10 mouse cellular contexts compared by ENCODE assay signal in the genomic region with DNA sequence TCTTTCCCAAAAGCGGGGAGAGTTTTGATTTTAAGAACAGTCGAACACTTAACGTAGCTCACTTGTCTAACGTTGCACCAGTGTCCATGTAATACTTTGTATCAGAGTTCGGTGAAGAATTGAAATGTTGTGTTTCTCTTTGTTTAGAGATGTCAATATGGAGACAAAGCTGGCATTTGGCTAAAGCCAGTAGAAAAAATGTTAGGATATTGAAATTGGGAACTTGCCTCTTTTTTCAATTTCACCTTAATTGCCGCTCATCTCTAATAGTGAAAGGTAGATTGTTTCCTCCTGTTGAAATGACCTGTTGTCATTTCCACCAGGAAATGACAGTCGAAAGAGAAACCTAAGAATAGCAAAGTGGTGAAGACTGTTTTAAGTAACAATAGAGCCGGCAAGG. TPM values are rescaled to one million over a fixed set of nuclear protein-coding genes. Genes with fewer than 3 reads are reported as not detected.
A peak's percentile ranks its signal among the peaks of the same experiment; 100 is the strongest.
DNase-seq lines count a peak whose midpoint lies in the region; ATAC-seq and TF ChIP-seq lines count a peak whose summit lies in the region.
"Had no signal": no experiment of that assay in that cellular context is flagged by ENCODE, and none has a peak within 500 bp of the region (broad histone marks: within the 10 kb centered on the region; RNA-seq: fewer than 3 reads in every experiment).

No protein-coding gene starts in this region.

- intact Hi-C loops in heart, adult 2 months (cut with DNase I), result no loop called here

- ATAC-seq in forebrain, embryonic 14.5 days, result no peak
- ATAC-seq in liver, embryonic 14.5 days (ENCODE audit: insufficient read depth), result no peak

- H3K9me3 ChIP-seq in forebrain, embryonic 14.5 days (replicated peaks; ENCODE audit: control insufficient read depth, low read length), result no peaks in the 10 kb centered on the region
- no peaks in the 10 kb centered on the region for H3K9me3 ChIP-seq in liver, embryonic 14.5 days (ENCODE audit: control insufficient read depth, low read length)

- H3K9ac ChIP-seq in heart, adult 2 months (ENCODE audit: low read depth, low read length), result peak overlapping the region; percentile 93; the same call in 1 of the 2 replicates
- H3K9ac ChIP-seq in forebrain, embryonic 14.5 days (ENCODE audit: low read length), result peak overlapping the region; percentile 87
- peak overlapping the region; percentile 92 for H3K9ac ChIP-seq in liver, embryonic 14.5 days (replicated peaks)

- TF ChIP-seq CTCF in heart, adult 2 months (IDR thresholded peaks at IDR 0.05), result no peak
- no peak for TF ChIP-seq CTCF in liver, embryonic 14.5 days (IDR thresholded peaks at IDR 0.05; ENCODE audit: low read depth)

- H3K36me3 ChIP-seq in heart, adult 2 months (ENCODE audit: control insufficient read depth, insufficient read depth, low read length), result no peaks in the 10 kb centered on the region
- H3K36me3 ChIP-seq in forebrain, embryonic 14.5 days (ENCODE audit: control insufficient read depth, insufficient read depth, low read length), result peaks cover 46% of the 10 kb centered on the region
- peaks cover 19% of the 10 kb centered on the region for H3K36me3 ChIP-seq in liver, embryonic 14.5 days (replicated peaks; ENCODE audit: control insufficient read depth, insufficient read depth, low read depth)

- no peaks in the 10 kb centered on the region for H3K79me2 ChIP-seq in heart, adult 2 months (replicated peaks; ENCODE audit: control insufficient read depth, insufficient read depth, low read length)

- WGBS in heart, adult 2 months, result 32% methylated on average over 8 of the region's 8 CpGs
- 71% methylated on average over 8 of the region's 8 CpGs for WGBS in forebrain, embryonic 14.5 days
- WGBS in liver, embryonic 14.5 days (ENCODE audit: insufficient replicate concordance), result 44% methylated on average over 8 of the region's 8 CpGs

- peaks cover 5% of the 10 kb centered on the region for H3K4me1 ChIP-seq in heart, adult 2 months (ENCODE audit: control insufficient read depth, insufficient read depth, low read length)
- H3K4me1 ChIP-seq in forebrain, embryonic 14.5 days (ENCODE audit: control insufficient read depth, insufficient read depth, low read length), result peaks cover 7% of the 10 kb centered on the region
- H3K4me1 ChIP-seq in liver, embryonic 14.5 days (replicated peaks; ENCODE audit: control insufficient read depth in 2 of 2, insufficient read depth in 2 of 2, low read length in 1 of 2), result peaks cover 3 to 9% of the 10 kb centered on the region in 2 experiments; a peak in 3 of 4 replicates

- no peak overlapping the region for H3K27ac ChIP-seq in heart, adult 2 months
- H3K27ac ChIP-seq in forebrain, embryonic 14.5 days (ENCODE audit: low read depth, low read length), result no peak overlapping the region
- no peak overlapping the region for H3K27ac ChIP-seq in liver, embryonic 14.5 days

- H3K27me3 ChIP-seq in heart, adult 2 months (ENCODE audit: control insufficient read depth, insufficient read depth, low read length), result no peaks in the 10 kb centered on the region
- no peaks in the 10 kb centered on the region for H3K27me3 ChIP-seq in forebrain, embryonic 14.5 days (replicated peaks; ENCODE audit: control insufficient read depth, insufficient read depth, low read length)
- no peaks in the 10 kb centered on the region for H3K27me3 ChIP-seq in liver, embryonic 14.5 days (ENCODE audit: control insufficient read depth, insufficient read depth, low read length)

- peak overlapping the region; percentile 70 for H3K4me3 ChIP-seq in heart, adult 2 months
- H3K4me3 ChIP-seq in forebrain, embryonic 14.5 days (ENCODE audit: low read depth, low read length), result peak overlapping the region; percentile 58
- H3K4me3 ChIP-seq in liver, embryonic 14.5 days (ENCODE audit: insufficient read depth in 1 of 2, low read depth in 2 of 2, low read length in 2 of 2), result peak overlapping the region; percentile 97 to 99

- TF ChIP-seq EP300 in heart, adult 2 months (IDR thresholded peaks at IDR 0.05; ENCODE audit: insufficient read depth, low read depth, low read length), result no peak
- no peak for TF ChIP-seq EP300 in liver, embryonic 14.5 days (IDR thresholded peaks at IDR 0.05; ENCODE audit: low read depth)

- H3K4me2 ChIP-seq in forebrain, embryonic 14.5 days (ENCODE audit: low read length), result peak overlapping the region; percentile 89
- peak overlapping the region; percentile 79 for H3K4me2 ChIP-seq in liver, embryonic 14.5 days (ENCODE audit: low read depth)

- no peak for DNase-seq in heart, adult 2 months
- no peak for DNase-seq in heart, adult 18-20 months
- peak; percentile 20 for DNase-seq in 3T3-L1 (ENCODE audit: low read depth, low spot score)
- no peak for DNase-seq in forebrain, embryonic 14.5 days (ENCODE audit: low spot score)
- DNase-seq in liver, embryonic 14.5 days (ENCODE audit: low read depth in 3 of 3, low spot score in 3 of 3), result no peak
- no peak for DNase-seq in adrenal gland, adult 8-10 months
- DNase-seq in testis, postnatal 10 days (ENCODE audit: low spot score), result no peak
- no peak for DNase-seq in right cerebral cortex, adult 18-20 months
- DNase-seq: B cell, adult 2 months; cerebellum, adult 9-10 months had no signal

- no peak for TF ChIP-seq POLR2A in heart, adult 2 months (IDR thresholded peaks at IDR 0.05; ENCODE audit: insufficient read depth, low read depth, low read length)

RNA-seq across cellular contexts. Expression of a gene that starts 1.0 kb away (rescaled TPM):
- 100 to 1,000 TPM; 287 to 351 TPM for total RNA-seq in heart, adult 2 months (2021)
- polyA plus RNA-seq in heart, adult 2 months (2012; rRNA removed), result 82.0 and 160 TPM in 2 replicates
- 100 to 1,000 TPM; 340 to 348 TPM for total RNA-seq in heart, adult 18-20 months (2021)
- 509 and 642 TPM in 2 replicates for polyA plus RNA-seq in forebrain, embryonic 14.5 days (2014; fragmentation: Nextera tagmentation; extraction: Ambion mirVana)
- polyA plus RNA-seq in liver, embryonic 14.5 days (2012; rRNA removed), result 42.1 and 82.2 TPM in 2 replicates
- 149 and 156 TPM in 2 replicates for polyA plus RNA-seq in liver, embryonic 14.5 days (2014; fragmentation: Nextera tagmentation; extraction: Ambion mirVana)
- total RNA-seq in adrenal gland, adult 8-10 months (2022), result 100 to 1,000 TPM; 440 to 517 (median 466) TPM

RNA-seq across cellular contexts. Expression of a gene that starts 4.6 kb away (rescaled TPM):
- total RNA-seq in heart, adult 2 months (2021), result 10 to 100 TPM; 19.0 to 24.1 TPM
- polyA plus RNA-seq in heart, adult 2 months (2012; rRNA removed), result 27.8 and 36.7 TPM in 2 replicates
- total RNA-seq in heart, adult 18-20 months (2021), result 10 to 100 TPM; 25.0 to 26.0 TPM
- 90.9 and 108 TPM in 2 replicates for polyA plus RNA-seq in forebrain, embryonic 14.5 days (2014; fragmentation: Nextera tagmentation; extraction: Ambion mirVana)
- polyA plus RNA-seq in liver, embryonic 14.5 days (2012; rRNA removed), result 26.7 and 32.5 TPM in 2 replicates
- polyA plus RNA-seq in liver, embryonic 14.5 days (2014; fragmentation: Nextera tagmentation; extraction: Ambion mirVana), result 43.2 and 45.4 TPM in 2 replicates
- total RNA-seq in adrenal gland, adult 8-10 months (2022), result 10 to 100 TPM; 65.4 to 96.8 (median 89.3) TPM

RNA-seq across cellular contexts. Expression of a gene that starts 23.7 kb away (rescaled TPM):
- total RNA-seq in heart, adult 2 months (2021), result 10 to 100 TPM; 10.8 to 13.2 TPM
- 22.1 and 26.2 TPM in 2 replicates for polyA plus RNA-seq in heart, adult 2 months (2012; rRNA removed)
- total RNA-seq in heart, adult 18-20 months (2021), result 10 to 100 TPM in 1 of 2 experiments, 1 to 10 TPM in 1; 9.8 to 12.1 TPM
- 43.2 and 48.2 TPM in 2 replicates for polyA plus RNA-seq in forebrain, embryonic 14.5 days (2014; fragmentation: Nextera tagmentation; extraction: Ambion mirVana)
- polyA plus RNA-seq in liver, embryonic 14.5 days (2012; rRNA removed), result 31.0 and 33.7 TPM in 2 replicates
- 44.3 and 48.9 TPM in 2 replicates for polyA plus RNA-seq in liver, embryonic 14.5 days (2014; fragmentation: Nextera tagmentation; extraction: Ambion mirVana)
- 10 to 100 TPM; 15.6 to 31.6 (median 21.4) TPM for total RNA-seq in adrenal gland, adult 8-10 months (2022)

RNA-seq across cellular contexts. Expression of a gene that starts 30.8 kb away (rescaled TPM):
- 1 to 10 TPM; 1.0 to 1.4 TPM for total RNA-seq in heart, adult 2 months (2021)
- polyA plus RNA-seq in heart, adult 2 months (2012; rRNA removed), result 1.6 and 2.4 TPM in 2 replicates
- under 1 TPM; 0.54 to 0.92 TPM for total RNA-seq in heart, adult 18-20 months (2021)
- 11.5 and 13.5 TPM in 2 replicates for polyA plus RNA-seq in forebrain, embryonic 14.5 days (2014; fragmentation: Nextera tagmentation; extraction: Ambion mirVana)
- 17.0 and 17.3 TPM in 2 replicates for polyA plus RNA-seq in liver, embryonic 14.5 days (2012; rRNA removed)
- polyA plus RNA-seq in liver, embryonic 14.5 days (2014; fragmentation: Nextera tagmentation; extraction: Ambion mirVana), result 25.6 and 28.2 TPM in 2 replicates
- total RNA-seq in adrenal gland, adult 8-10 months (2022), result 1 to 10 TPM; 1.4 to 5.3 (median 2.3) TPM

RNA-seq across cellular contexts. Expression of a gene that starts 40.1 kb away (rescaled TPM):
- total RNA-seq in heart, adult 2 months (2021), result not detected
- polyA plus RNA-seq in heart, adult 2 months (2012; rRNA removed), result 0.06 TPM in 1 of 2 replicates, not detected in the other
- total RNA-seq in heart, adult 18-20 months (2021), result not detected
- 0.33 and 0.39 TPM in 2 replicates for polyA plus RNA-seq in forebrain, embryonic 14.5 days (2014; fragmentation: Nextera tagmentation; extraction: Ambion mirVana)
- polyA plus RNA-seq in liver, embryonic 14.5 days (2012; rRNA removed), result 0.01 and 0.07 TPM in 2 replicates
- polyA plus RNA-seq in liver, embryonic 14.5 days (2014; fragmentation: Nextera tagmentation; extraction: Ambion mirVana), result 0.04 TPM in 1 of 2 replicates, not detected in the other
- total RNA-seq in adrenal gland, adult 8-10 months (2022), result under 1 TPM; 0.17 to 0.48 (median 0.33) TPM
